Mouse (Mus musculus) left cerebral cortex, adult 18-20 months (tissue): ENCODE data around the gene Nrcam. TPM values are rescaled to one million over a fixed set of nuclear protein-coding genes. Genes with fewer than 3 reads are reported as not detected.

ENCODE experiments used
- DNase-seq, 2 experiments: peaks; one replicate each; pipeline ENCODE4 v3.0.0; 2021 to 2022; ENCODE audit warnings: low spot score in 2 of 2, mixed read lengths in 1 of 2
- total RNA-seq, 2 experiments: library from RNA; stranded (reverse); gene quantifications; 2 replicates each; pipeline ENCODE4 v1.2.3; 2021

Nrcam gene
- total RNA-seq, 2 experiments from 2014 or later: 455 to 475 TPM

DNA sequence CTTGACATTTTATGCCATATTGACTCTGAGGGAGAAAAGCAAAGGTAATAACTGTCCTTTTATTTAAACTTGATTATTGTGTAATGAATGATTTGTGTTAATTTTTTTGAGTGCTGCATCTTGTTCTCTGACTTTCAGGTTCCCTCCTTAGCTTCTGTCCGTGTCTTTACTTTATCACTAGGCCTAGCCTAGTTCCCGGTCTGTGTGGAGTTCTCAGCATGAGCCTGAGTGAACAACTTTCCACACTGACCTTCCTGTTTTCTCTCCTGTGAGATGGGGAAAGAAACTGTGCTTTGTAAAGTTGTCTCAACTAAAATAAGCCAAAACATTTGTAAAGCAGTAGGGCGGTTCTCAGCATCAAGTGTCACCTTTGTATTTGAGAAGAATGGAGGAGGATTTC is 179.9 kb downstream of the Nrcam start:
- DNase-seq: no peak

- no peak for DNase-seq
Measured at GRCm38 (mm10) chr12:44509406-44510104, 180.9 kb downstream of the Nrcam start.

GRCm38 (mm10) chr12:44515066-44515465 is 186.4 kb downstream of the Nrcam start:
- DNase-seq: no peak

DNA sequence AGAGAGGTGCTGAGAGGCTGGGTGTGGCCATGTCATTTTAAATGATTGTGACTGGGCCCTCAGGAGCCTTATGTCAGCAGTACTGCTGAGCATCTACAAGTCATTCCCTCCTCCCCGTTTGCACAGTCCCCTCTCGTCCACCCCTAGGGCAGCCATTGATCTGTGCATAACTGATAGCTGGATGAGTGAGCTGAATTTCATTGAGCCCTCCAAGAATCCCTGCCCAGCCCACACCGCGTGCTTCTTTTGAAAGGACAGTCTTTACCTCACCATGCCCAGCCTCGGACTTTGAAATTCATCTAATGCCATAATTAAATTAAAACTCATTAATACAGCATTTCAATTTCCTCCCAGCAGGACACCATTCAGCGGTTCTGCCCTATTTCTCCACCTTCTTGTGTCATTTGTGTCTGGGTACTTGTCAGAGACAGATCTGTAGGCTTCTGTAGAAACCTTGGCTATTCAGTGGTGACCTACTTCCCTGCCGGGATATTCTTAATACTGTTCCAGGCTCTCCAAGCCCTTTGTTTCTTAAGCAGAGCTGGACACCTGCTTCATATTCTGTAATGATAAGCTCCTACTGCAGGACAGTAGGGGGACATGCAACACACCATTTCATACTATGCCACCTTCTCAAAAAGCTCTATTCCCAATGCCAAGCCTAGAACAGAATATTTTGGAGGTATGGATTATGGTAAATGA is 190.9 kb downstream of the Nrcam start:
- DNase-seq: no peak

DNA sequence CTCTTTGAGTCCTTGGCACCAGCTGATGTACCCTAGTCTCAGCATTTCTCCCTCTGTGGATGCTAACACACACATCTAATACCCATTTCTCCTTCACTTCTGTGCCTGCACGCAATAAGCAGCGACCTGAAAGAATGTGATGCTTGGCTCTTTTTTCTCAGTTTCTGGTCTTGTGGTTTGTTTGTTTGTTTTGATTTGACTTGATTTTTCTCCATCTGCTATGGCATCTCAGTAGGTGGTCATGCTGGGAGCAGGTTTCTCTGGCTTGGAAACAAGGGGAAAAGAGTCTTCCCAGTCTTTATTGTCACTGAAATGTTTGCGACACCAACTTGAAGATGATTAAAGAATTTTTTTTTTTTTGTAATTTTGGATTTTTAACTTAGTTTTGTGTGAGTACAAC is 192.8 kb downstream of the Nrcam start:
- DNase-seq: no peak

- DNase-seq: peak in 1 of 2 experiments; percentile 34
Measured at GRCm38 (mm10) chr12:44524621-44525565, 196.2 kb downstream of the Nrcam start.

DNA sequence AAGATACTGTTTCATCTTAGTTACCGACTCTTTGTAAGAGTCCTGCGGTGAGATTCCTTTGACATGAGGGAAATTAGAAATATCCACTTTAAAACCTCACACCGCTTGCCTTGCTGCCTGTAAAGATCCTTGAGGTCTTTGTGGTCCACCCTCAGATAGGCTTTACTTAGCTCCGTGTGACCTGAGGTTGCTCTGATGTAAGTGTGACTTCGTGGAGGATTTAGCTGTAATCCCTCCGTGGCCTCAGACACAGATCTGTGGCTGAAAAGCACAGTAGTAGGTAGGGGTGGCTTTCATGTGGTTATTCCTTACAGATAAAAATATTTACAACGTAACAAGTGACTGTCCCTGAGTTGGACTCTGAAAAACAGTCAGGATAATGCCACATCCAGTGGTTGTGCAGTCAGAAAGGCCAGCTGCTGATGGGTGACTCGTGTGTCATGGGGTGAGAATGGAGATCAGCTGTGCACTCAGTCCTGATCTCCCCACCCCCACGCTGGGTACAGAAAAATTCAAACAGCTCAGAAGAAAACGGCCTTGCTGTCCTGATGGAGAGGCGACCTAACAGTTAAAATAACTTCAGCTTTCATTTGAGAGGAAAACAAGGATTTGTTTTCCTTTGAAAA is 199.8 kb downstream of the Nrcam start:
- no peak for DNase-seq

DNA sequence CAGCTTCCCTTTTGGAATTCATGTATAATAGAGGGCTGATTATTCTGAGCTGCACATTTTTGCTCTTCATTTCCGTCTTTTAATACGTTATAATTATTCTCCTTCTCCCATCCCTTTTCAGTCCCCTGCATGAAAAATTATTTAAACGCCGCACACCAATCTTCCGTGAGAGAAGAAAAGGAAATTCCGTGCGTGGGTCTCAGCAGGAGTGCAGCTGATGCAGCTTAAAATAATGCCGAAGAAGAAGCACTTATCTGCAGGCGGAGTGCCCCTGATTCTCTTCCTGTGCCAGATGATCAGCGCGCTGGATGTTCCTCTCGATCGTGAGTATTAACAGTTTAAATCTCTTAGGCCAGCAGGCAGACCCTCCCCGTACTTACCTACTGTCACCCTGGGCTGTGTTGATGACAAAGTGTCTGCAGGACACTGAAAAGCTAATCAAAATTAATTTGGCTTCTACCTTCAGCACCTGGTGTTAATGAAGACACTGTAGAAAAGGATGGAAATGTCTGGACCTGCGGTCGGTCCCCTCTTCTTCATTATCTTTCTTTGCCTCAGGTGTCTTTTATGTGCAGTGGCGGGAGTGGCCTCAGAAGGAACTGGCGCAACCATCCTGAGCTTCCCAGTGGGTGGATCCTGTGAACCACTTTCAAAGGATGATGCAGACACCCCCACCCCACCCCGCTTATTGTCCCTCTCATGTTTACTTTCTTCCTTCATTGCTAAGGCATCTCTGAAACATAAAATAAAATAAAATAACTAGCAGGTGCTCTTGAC is 203.8 kb downstream of the Nrcam start:
- DNase-seq: no peak

GRCm38 (mm10) chr12:44534100-44534633 is 205.5 kb downstream of the Nrcam start:
- DNase-seq: no peak

DNA sequence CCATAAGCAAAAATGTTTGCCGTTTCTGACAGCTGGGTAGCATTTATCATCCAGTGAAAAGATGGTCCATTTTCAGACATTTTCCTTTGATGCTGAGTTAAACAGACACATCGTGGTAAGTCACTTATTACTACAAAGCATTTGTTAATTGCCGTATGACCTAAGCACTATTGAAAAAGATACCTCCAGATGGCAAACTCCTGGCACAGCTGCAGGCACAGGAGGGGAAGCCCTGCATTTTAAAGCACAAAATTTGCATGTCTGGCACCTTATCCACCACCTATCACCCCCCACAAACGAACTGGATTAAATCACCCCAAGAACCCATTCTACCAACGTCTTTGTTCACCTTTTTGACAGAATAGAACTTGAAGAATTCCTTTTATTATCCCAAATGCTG is 206.9 kb downstream of the Nrcam start:
- no peak for DNase-seq

- peak; percentile 75 to 91 for DNase-seq
Measured at GRCm38 (mm10) chr12:44547721-44548369, 219.2 kb downstream of the Nrcam start.

DNA sequence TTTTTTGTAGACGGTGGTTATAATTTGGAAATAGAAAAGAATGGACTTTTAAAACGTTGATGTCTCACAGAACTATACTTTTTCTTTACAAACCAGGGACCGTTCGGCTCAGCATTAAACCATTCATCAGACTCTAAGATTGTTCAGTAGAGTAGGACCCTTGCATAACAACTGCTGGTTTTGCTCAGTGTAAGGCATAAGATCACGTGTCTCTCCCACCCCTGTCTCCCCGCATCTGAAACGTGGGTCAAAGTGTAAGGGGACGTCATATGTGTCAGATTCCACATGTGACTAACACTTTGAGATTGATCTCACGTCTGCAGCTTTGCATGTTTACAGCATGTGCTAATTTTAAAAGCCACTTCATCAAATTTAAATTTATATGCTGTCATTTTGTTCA is 219.8 kb downstream of the Nrcam start:
- no peak for DNase-seq

- no peak for DNase-seq
Measured at GRCm38 (mm10) chr12:44551614-44552013, 222.9 kb downstream of the Nrcam start.

DNA sequence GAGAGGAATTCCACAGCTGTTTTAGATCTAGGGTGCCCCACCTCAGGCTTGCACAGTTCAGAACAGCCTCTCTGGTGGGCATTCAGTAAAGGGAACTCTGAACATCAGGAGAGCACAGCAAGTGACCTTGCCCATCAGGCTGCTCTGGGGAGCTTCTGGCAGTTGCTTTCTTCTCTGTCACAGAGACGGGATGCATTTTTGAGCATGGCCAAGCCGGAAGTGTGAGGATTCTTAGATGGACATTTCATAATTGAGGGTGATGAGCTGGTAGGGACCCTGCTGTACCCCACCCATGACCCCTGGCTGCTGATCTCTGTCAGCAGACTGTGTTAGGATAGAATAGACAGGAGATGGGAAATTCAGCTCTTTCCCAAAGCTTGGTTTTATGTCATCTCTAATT is 225.4 kb downstream of the Nrcam start:
- DNase-seq: no peak

DNA sequence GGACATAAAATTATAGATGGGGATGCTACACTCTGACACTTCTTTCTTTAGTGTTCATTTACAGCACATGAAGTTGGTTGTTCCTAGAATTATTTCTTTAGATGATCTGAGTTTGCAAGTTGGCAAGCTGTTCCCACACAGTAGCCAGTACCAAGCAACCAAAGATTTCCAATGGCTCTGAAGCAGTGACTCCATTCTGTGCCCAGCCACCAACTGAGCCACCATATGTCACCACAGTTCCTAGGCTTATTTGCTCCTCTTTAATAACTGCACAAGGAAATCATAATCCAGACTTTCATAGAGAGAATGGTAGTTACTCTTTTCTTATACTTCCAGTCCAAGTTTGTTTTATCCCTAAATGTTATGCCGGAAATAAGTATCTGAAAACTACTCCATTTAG is 226.1 kb downstream of the Nrcam start:
- DNase-seq: no peak

GRCm38 (mm10) chr12:44560002-44560401 is 231.3 kb downstream of the Nrcam start:
- no peak for DNase-seq

- no peak for DNase-seq
Measured at GRCm38 (mm10) chr12:44570070-44570469, 241.4 kb downstream of the Nrcam start.

DNA sequence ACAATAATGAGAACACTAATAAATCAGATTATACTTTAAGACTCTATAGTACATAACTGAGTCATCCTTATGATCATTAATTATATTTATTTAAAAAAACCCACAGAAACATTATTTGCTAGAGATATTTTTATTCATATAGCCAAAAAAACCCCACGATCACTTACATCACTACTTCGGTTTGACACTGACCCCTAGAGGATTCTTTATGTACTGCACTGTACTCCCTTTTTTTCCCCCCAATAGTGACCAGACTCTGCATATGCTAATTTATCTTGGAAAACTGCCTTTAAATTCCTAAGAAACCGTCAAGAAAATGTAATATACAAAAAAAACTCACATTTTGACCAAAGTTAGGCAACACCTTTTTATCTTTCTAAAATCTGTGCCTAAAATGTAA is 244.0 kb downstream of the Nrcam start:
- DNase-seq: peak in 1 of 2 experiments; percentile 17

DNA sequence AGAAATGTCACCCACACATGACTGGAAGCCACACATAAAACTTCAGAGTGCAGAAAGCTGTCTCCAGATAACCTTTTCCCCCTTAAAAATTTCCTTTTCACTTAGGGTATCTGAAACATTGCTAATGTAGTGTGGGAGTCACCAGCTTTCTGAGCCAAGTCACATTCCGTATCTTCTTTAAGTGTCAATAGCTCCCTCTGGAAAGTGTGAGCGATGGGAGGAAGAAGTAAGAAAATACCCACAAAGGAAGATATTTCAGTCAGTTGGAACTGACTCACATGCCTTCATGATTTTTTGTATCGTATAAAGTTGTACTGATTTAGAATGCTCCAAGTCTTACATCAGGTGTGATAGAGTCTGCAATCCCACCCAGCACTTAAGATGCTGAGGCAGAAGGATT is 245.5 kb downstream of the Nrcam start:
- no peak for DNase-seq
